Mouse (Mus musculus) layer of hippocampus, adult 2 months (tissue): Measurements from ENCODE around the gene Trpc6. TPM values are rescaled to one million over a fixed set of nuclear protein-coding genes. Genes with fewer than 3 reads are reported as not detected.

Experiments used
- DNase-seq, 2 experiments: peaks; one replicate each; pipeline ENCODE4 v3.0.0; 2022; ENCODE audit warnings: low spot score in 2 of 2
- H3K27ac ChIP-seq: fragments of 200-600 bp; 2 replicates; pipeline ENCODE4 v1.8.1; 2022
- H3K4me3 ChIP-seq: fragments of 200-600 bp; 2 replicates; pipeline ENCODE4 v1.8.1; 2022; ENCODE audit warnings: mild to moderate bottlenecking
- CTCF ChIP-seq: fragments of 200-600 bp; conservative IDR thresholded peaks from 2 replicates; pipeline ENCODE4 v1.8.1; 2022; ENCODE audit warnings: antibody characterized with exemption, mild to moderate bottlenecking, moderate library complexity
- total RNA-seq, 2 experiments: library from RNA; stranded (reverse); gene quantifications; 2 replicates each; pipeline ENCODE4 v1.2.3; 2021

Trpc6 gene
- total RNA-seq, 2 experiments from 2014 or later = 32.9 to 35.8 TPM

GRCm38 (mm10) chr9:8693177-8693576 lies 149.2 kb downstream of the Trpc6 start:
- no peak for TF ChIP-seq CTCF
- H3K27ac ChIP-seq = no peak overlapping the region
- H3K4me3 ChIP-seq = no peak overlapping the region
- DNase-seq = no peak

GRCm38 (mm10) chr9:8700669-8701068 lies 156.7 kb downstream of the Trpc6 start:
- peak; percentile 92 for TF ChIP-seq CTCF
- no peak overlapping the region for H3K27ac ChIP-seq
- H3K4me3 ChIP-seq = no peak overlapping the region
- DNase-seq = peak; percentile 76 to 94

- TF ChIP-seq CTCF = no peak
- Histone ChIP-seq H3K27ac (no peak overlapping the region), H3K4me3 (no peak overlapping the region)
- peak in 1 of 2 experiments; percentile 4 for DNase-seq
Observed at GRCm38 (mm10) chr9:8703516-8703915, 159.6 kb downstream of the Trpc6 start.

GRCm38 (mm10) chr9:8703956-8704355 lies 160.0 kb downstream of the Trpc6 start:
- TF ChIP-seq CTCF = no peak
- no peak overlapping the region for H3K4me3 ChIP-seq
- H3K27ac ChIP-seq = no peak overlapping the region
- no peak for DNase-seq

GRCm38 (mm10) chr9:8710052-8710739 lies 166.3 kb downstream of the Trpc6 start:
- no peak for TF ChIP-seq CTCF
- no peak overlapping the region for H3K4me3 ChIP-seq
- DNase-seq = no peak
- no peak overlapping the region for H3K27ac ChIP-seq

GRCm38 (mm10) chr9:8719017-8719416 lies 175.1 kb downstream of the Trpc6 start:
- peak; percentile 48 for TF ChIP-seq CTCF
- no peak for DNase-seq

DNA sequence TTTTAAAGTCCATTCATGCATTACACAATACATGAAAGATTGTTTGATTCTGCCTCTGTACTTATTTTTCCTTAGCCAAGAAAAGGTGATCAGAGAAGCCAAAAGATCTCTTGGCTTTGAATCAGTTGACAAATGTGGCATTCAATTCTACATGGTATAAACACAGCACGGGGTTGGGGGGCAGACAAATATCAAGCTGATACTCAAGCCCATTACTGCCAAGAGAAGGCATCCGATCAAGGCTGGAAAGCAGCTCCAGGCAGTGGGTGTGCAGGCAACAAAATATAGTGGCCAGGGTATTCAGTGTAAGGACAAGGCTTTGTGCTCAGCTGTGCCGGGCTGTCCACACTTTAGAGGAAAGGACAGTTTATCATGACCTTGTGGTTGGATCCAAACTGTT lies 185.1 kb downstream of the Trpc6 start:
- H3K27ac ChIP-seq = no peak overlapping the region
- no peak for DNase-seq
- H3K4me3 ChIP-seq = no peak overlapping the region
- TF ChIP-seq CTCF = no peak

More at GRCm38 (mm10) chr9:8719017-8719416, 175.1 kb downstream of the Trpc6 start:
- Histone ChIP-seq H3K27ac (no peak overlapping the region), H3K4me3 (no peak overlapping the region)
